In genomic region chr7:25076296-25076662, GRCm38 (mm10) we compare ENCODE assay signal across 8 mouse cellular contexts. TPM values are rescaled to one million over a fixed set of nuclear protein-coding genes. Genes with fewer than 3 reads are reported as not detected.
DNase-seq lines count a peak whose midpoint lies in the region; ATAC-seq and TF ChIP-seq lines count a peak whose summit lies in the region.

No protein-coding gene starts in this region.

- H3K4me2 ChIP-seq in embryonic facial prominence, embryonic 12.5 days (replicated peaks): peak overlapping the region; percentile 68
- peak overlapping the region; percentile 56 for H3K4me2 ChIP-seq in hindbrain, postnatal 0 days (ENCODE audit: low read depth, low read length)

- no peak for DNase-seq in left cerebral cortex, adult 2 months (ENCODE audit: extremely low spot score in 1 of 2, low spot score in 2 of 2)
- DNase-seq in left cerebral cortex, postnatal 25 days (ENCODE audit: low spot score in 2 of 2): no peak
- DNase-seq in hindbrain, postnatal 0 days (ENCODE audit: low spot score): no peak
- peak; percentile 40 for DNase-seq in naive thymus-derived CD4-positive, alpha-beta T cell, adult 2 months (ENCODE audit: low read depth)
- DNase-seq in Muller cell, postnatal 12 days (ENCODE audit: inconsistent ontology term): no peak
- DNase-seq in ovary, postnatal 14 days (ENCODE audit: low spot score): no peak
- no peak for DNase-seq in layer of hippocampus, adult 9-10 months (ENCODE audit: low spot score)

- H3K27ac ChIP-seq in left cerebral cortex, adult 2 months: peak overlapping the region; percentile 96
- H3K27ac ChIP-seq in embryonic facial prominence, embryonic 12.5 days: peak overlapping the region; percentile 89
- peak overlapping the region; percentile 86 for H3K27ac ChIP-seq in hindbrain, postnatal 0 days

- H3K4me1 ChIP-seq in embryonic facial prominence, embryonic 12.5 days: peaks cover 34% of the 10 kb centered on the region
- peaks cover 21% of the 10 kb centered on the region; the same call in 1 of the 2 replicates for H3K4me1 ChIP-seq in hindbrain, postnatal 0 days (ENCODE audit: insufficient read depth, low read length)

- peak overlapping the region; percentile 60 for H3K9ac ChIP-seq in embryonic facial prominence, embryonic 12.5 days
- peak overlapping the region; percentile 45 for H3K9ac ChIP-seq in hindbrain, postnatal 0 days (replicated peaks; ENCODE audit: low read length)

- H3K9me3 ChIP-seq in embryonic facial prominence, embryonic 12.5 days: no peaks in the 10 kb centered on the region
- no peaks in the 10 kb centered on the region for H3K9me3 ChIP-seq in hindbrain, postnatal 0 days (ENCODE audit: low read length)

- H3K27me3 ChIP-seq in embryonic facial prominence, embryonic 12.5 days: no peaks in the 10 kb centered on the region
- no peaks in the 10 kb centered on the region for H3K27me3 ChIP-seq in hindbrain, postnatal 0 days (ENCODE audit: insufficient read depth, low read length)

- peak overlapping the region; percentile 57 for H3K4me3 ChIP-seq in left cerebral cortex, adult 2 months
- peak overlapping the region; percentile 93 for H3K4me3 ChIP-seq in embryonic facial prominence, embryonic 12.5 days
- H3K4me3 ChIP-seq in hindbrain, postnatal 0 days (ENCODE audit: low read length): peak overlapping the region; percentile 74

- no peak for ATAC-seq in embryonic facial prominence, embryonic 12.5 days (ENCODE audit: insufficient number of reproducible peaks, insufficient read depth, low FRiP score, low TSS enrichment)
- ATAC-seq in hindbrain, postnatal 0 days: no peak

- TF ChIP-seq CTCF in left cerebral cortex, adult 2 months (IDR thresholded peaks at IDR 0.05): no peak
- TF ChIP-seq CTCF in hindbrain, postnatal 0 days (IDR thresholded peaks at IDR 0.05; ENCODE audit: low read depth): no peak

- 19% methylated on average over 7 of the region's 7 CpGs for WGBS in embryonic facial prominence, embryonic 12.5 days
- 21% methylated on average over 7 of the region's 7 CpGs for WGBS in hindbrain, postnatal 0 days

- peaks cover 22% of the 10 kb centered on the region for H3K36me3 ChIP-seq in embryonic facial prominence, embryonic 12.5 days
- peaks cover 19% of the 10 kb centered on the region for H3K36me3 ChIP-seq in hindbrain, postnatal 0 days (ENCODE audit: insufficient read depth, low read length)

- intact Hi-C loops in left cerebral cortex, adult 2 months (cut with DNase I): loop anchor here (10.0 kb wide), 1 partner anchor 191 kb away; the partner anchor contains the start of gene Rps19
- intact Hi-C loops in left cerebral cortex, postnatal 25 days (cut with DNase I): no loop called here

RNA-seq across cellular contexts. Expression of gene Zfp574, which starts 3.9 kb away (rescaled TPM):
- total RNA-seq in left cerebral cortex, adult 2 months (2021): 10 to 100 TPM; 37.1 to 37.7 TPM
- 10 to 100 TPM; 31.4 to 37.0 TPM for total RNA-seq in left cerebral cortex, postnatal 25 days (2021)
- polyA plus RNA-seq in embryonic facial prominence, embryonic 12.5 days (2016; fragmentation: Nextera tagmentation; extraction: Ambion mirVana): 38.8 and 41.5 TPM in 2 replicates
- 38.4 and 40.4 TPM in 2 replicates for total RNA-seq in hindbrain, postnatal 0 days (2014; rRNA removed)
- polyA plus RNA-seq in hindbrain, postnatal 0 days (2015; fragmentation: Nextera tagmentation; extraction: Ambion mirVana): 23.7 and 26.3 TPM in 2 replicates

RNA-seq across cellular contexts. Expression of gene Grik5, which starts 4.1 kb away (rescaled TPM):
- total RNA-seq in left cerebral cortex, adult 2 months (2021): 100 to 1,000 TPM; 207 to 218 TPM
- 100 to 1,000 TPM; 215 to 242 TPM for total RNA-seq in left cerebral cortex, postnatal 25 days (2021)
- 12.4 and 13.1 TPM in 2 replicates for polyA plus RNA-seq in embryonic facial prominence, embryonic 12.5 days (2016; fragmentation: Nextera tagmentation; extraction: Ambion mirVana)
- 141 and 142 TPM in 2 replicates for total RNA-seq in hindbrain, postnatal 0 days (2014; rRNA removed)
- 14.6 and 14.8 TPM in 2 replicates for polyA plus RNA-seq in hindbrain, postnatal 0 days (2015; fragmentation: Nextera tagmentation; extraction: Ambion mirVana)
